Mouse (Mus musculus) lung, postnatal 0 days (tissue): Measurements from ENCODE around the gene Gm20388.

Experiments used
- CTCF ChIP-seq: IDR thresholded peaks from 2 replicates; pipeline ENCODE4 v1.5.1; 2016; ENCODE audit warnings: antibody characterized with exemption, mild to moderate bottlenecking
- EP300 ChIP-seq: IDR thresholded peaks from 2 replicates; pipeline ENCODE4 v1.6.1; 2016; ENCODE audit warnings: antibody characterized with exemption, mild to moderate bottlenecking, control low read depth

- TF ChIP-seq CTCF, result no peak
- TF ChIP-seq EP300, result no peak
Measured at GRCm38 (mm10) chr8:121949941-121950748, 2039.5 kb downstream of the Gm20388 start.
